Mouse (Mus musculus): ENCODE data around the gene Gnb5. TPM values are rescaled to one million over a fixed set of nuclear protein-coding genes. Genes with fewer than 3 reads are reported as not detected.

The Gnb5 gene
- total RNA-seq, 2 experiments from 2014 or later = 28.0 to 29.9 TPM

- intact Hi-C loops (cut with DNase I) = no loop called here
- no peak for DNase-seq
These were observed 3.1 kb upstream of the Gnb5 start for GRCm38 (mm10) chr9:75303033-75303432.

DNA sequence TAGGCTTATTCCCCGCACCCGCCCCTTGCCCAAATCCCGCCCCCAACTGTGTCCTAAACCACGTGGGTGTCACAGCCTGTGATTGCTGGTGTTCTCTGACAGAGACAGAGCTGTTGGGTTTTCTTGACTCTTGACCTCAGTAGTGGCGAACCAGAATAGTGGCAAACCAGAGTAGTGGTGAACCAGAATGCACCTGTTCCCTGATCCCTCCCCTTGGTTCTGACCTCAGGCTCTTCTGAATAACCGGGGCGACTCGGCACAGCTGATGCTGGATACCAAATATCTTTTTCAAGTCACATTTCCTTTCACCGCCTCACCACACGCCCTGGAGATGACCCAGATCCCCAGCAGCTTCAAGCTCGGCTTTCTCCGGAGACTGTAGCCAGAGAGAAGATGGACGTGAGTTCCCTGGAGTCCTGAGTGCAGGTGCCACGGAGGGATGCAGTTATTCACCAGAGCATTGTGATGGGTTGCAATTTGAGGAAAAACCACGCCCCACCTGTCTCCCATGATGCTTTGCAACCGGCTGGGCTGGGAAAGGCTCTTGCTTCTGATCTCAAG is 2.3 kb upstream of the Gnb5 start:
- no peak for DNase-seq
- intact Hi-C loops (cut with DNase I) = no loop called here

DNA sequence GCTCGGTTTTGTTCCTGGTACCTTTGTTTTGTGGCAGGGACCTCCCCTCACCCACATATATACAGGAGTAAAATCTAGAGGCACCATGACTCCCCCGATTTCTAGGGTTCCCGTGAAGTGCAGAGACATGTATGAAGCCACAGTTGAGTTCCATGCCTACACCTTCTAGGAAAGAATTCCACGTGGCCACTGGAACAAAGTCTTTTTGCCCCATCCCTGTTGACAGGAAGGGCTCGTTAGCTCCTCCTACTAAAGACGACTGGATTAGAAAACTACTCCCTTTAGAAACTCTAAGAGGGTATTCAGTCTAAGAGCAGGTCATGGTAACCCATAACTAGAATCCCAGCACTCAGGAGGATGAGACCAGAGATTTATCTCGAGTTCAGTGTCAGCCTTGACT is 1.8 kb upstream of the Gnb5 start:
- intact Hi-C loops (cut with DNase I) = no loop called here
- DNase-seq = no peak

GRCm38 (mm10) chr9:75307015-75307414 is 927 bp downstream of the Gnb5 start:
- intact Hi-C loops (cut with DNase I) = no loop called here
- no peak for DNase-seq

- intact Hi-C loops (cut with DNase I) = no loop called here
- DNase-seq = no peak
These were observed 2.5 kb downstream of the Gnb5 start for GRCm38 (mm10) chr9:75308621-75309020.

DNA sequence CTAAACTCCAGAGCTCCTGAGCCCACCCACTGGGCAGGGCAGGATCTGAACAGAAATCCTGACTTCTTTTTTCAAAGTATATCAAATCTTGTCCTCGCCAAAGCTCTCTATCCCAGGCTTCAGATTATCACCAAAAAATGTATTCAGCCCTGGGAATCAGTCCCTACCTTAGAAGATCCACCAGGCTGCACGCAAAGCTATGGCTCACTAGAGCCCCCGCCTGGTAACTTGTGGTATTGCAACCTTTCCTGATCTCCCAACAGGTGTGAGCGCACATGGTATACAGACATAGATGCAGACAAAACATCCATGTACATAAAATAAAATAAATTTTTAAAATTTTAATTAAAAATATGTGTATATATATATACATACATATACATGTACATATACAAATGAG is 5.9 kb downstream of the Gnb5 start:
- intact Hi-C loops (cut with DNase I) = no loop called here
- DNase-seq = peak; percentile 76 to 86

DNA sequence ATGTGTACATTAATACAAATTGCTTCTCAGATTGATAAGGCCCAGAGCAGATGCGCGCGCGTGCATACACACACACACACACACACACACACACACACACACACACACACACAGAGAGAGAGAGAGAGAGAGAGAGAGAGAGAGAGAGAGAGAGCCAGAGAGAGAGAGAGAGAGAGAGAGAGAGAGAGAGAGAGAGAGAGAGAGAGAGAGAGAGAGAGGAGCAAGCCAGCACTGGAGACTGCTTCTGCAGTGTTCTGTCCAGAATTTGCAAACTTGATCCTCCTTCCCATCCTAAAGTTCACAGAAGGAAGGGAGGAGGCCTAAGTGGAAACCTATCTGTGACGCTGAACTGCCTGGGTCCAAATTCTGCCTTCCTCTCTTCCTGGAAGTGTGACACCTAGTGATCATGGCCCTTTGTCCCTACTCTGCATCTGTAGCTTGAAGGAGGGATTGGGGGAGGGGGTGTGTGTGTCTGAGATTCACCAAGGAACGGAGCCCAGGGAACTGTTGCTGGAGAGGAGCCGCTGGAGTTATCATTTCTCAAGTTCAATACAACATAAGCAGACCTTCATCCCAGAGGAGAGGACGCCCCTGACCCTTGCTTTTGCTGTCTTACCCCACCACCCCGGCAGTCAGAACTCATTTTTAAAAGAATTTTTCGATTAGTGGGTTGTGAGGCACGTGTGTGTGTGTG is 7.2 kb downstream of the Gnb5 start:
- intact Hi-C loops (cut with DNase I) = no loop called here
- peak in 1 of 2 experiments; percentile 4 for DNase-seq

- intact Hi-C loops (cut with DNase I) = no loop called here
- DNase-seq = peak; percentile 86 to 90
These were observed 7.9 kb downstream of the Gnb5 start for GRCm38 (mm10) chr9:75313832-75314516.

DNA sequence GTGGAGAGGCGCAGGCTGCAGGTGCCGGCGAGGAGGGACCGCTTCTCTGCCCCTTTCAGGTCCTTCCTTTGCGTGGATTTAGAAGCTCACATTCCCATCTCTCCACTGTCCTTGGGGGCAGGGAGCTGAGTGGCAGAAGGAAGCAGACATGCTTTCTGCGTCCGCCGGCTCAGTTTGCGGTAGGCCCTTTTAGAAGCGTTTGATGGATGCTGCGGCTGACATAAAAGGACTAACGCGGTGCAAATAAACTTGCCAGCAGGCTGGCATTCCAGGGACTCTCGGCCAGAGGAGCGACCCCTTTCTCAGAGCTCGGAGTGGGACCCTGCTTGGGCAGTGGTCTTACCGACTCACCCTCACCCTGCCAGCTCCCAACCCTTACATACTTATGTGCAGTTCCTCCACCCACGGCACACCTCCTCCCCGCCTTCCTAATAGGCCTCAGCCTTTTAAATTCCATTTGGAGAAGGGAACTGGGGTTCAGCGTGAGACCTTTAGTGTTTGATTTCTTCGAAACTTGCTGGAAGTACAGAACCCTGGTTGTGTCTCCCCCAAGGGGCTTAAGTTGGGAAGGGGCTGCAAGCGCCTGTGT is 8.5 kb downstream of the Gnb5 start:
- DNase-seq = no peak
- intact Hi-C loops (cut with DNase I) = loop anchor here (5.0 kb wide), 1 partner anchor 128 kb away; the partner anchor contains the start of gene Leo1

DNA sequence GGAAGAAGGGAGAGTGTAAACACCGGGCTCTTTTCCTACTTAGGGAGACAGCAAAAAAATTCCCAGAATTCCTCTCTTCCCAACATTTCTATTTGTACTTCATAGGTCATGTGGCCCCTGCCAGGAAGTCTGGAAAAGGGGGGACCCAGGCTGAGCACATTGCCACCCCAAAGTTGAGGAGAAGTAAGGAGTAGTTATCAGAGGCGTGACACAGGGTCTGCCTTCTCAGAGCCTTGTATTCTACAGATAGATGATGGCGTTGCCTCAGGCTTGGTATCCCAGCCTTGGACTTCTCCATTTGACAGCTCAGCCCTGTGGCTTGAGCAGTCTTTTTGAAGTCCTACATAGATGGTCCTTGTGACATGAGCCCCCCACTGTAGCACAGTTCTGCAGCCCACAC is 9.2 kb downstream of the Gnb5 start:
- no peak for DNase-seq
- intact Hi-C loops (cut with DNase I) = loop anchor here (5.0 kb wide), 1 partner anchor 127 kb away; the partner anchor contains the start of gene Leo1

DNA sequence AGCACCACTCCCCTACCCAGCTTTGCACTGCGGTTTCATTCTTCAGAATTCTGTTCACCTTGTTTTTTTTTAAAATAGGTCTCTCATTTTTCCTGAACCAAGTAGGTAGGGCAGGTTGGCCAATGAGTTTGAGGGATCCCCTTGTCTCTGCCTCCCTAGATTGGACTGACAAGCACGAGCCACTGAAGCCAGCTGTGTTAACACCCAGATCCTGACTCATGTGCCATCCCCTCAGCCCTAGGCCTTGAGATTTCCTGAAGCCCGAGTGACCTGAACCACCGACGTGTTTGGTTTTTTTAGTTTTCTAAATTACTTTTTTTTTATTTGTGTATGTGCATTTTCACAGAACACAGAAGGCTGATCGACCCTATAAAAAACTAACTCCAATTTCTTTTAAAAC is 10.7 kb downstream of the Gnb5 start:
- DNase-seq = no peak
- intact Hi-C loops (cut with DNase I) = loop anchor here (5.0 kb wide), 1 partner anchor 126 kb away; the partner anchor contains the start of gene Leo1

DNA sequence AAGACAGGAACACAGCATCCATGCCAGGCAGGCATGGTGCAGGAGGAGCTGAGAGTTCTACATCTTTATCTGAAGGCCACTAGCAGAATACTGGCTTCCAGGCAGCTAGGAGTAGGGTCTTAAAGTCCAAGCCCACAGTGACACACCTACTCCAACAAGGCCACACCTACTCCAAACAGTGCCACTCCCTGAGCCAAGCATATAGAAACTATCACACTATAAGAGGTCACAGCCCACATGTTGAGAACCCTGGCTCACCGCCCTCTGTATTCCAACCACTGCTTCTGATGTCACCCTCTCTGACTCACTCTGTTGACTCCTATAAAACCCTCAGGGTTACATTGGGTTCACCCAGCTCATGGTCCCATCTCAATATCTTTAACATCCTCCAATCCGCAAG is 12.1 kb downstream of the Gnb5 start:
- intact Hi-C loops (cut with DNase I) = loop anchor here (5.0 kb wide), 1 partner anchor 124 kb away; the partner anchor contains the start of gene Leo1
- DNase-seq = no peak

- intact Hi-C loops (cut with DNase I) = loop anchor here (5.0 kb wide), 1 partner anchor 123 kb away; the partner anchor contains the start of gene Leo1
- no peak for DNase-seq
These were observed 13.3 kb downstream of the Gnb5 start for GRCm38 (mm10) chr9:75319365-75319764.

DNA sequence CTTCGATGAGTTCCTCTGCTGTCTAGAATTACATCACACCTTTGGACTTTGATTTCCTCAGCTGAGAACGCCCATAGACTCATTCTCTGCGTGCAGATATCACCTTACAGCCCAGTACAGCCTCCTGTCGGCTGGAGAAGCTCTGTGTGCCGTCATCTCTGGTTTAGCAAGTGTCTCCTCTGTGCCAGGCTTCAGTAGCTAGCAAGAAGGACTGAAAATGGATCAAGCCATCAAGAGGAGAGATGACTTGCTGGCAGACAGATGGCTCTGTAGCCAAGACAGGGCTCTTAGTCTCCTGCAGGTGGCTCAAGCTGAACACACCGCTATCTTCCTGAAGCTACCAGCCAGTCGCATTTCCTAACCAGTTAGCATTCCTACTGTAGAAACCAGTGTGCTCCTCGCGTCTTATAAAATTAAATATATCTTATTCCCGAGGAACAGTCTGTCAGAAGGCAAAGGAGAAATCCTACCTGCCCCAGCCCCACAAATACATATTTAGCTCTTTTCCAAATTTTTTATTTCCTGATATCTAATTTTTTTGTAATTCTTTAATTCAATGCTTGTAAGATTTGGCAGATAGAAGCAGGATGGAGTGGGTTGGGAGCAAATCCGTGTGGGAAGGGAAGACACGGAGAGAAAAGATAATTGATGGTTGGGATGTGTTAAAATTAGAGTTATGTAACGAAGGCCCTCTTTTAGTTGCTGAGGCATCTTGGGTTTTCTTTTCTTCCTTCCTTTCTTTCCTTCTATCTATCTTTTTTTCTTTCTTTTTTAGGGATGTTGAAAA is 16.2 kb downstream of the Gnb5 start:
- intact Hi-C loops (cut with DNase I) = no loop called here
- no peak for DNase-seq

DNA sequence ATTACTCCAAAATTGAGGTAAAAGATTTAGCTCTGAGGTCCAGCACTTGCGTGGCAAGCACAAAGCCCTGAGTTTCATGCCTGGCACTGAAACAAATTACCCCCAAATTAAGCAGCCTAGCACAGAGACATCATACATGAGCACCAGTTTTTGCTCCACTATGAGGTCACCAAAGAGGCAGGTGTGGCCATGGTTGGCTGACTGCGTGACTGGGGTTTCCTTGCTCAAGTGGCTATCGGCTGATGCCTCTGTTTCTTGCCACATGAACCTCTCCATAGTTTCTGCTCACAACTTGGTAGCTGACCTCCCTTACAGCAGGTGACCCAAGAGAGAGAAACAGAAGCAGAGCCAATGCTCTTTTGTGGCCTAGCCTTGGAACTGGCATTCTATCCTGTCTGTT is 22.0 kb downstream of the Gnb5 start:
- no peak for DNase-seq
- intact Hi-C loops (cut with DNase I) = no loop called here

GRCm38 (mm10) chr9:75330821-75331220 is 24.7 kb downstream of the Gnb5 start:
- intact Hi-C loops (cut with DNase I) = no loop called here
- DNase-seq = no peak

GRCm38 (mm10) chr9:75334440-75334839 is 28.4 kb downstream of the Gnb5 start:
- DNase-seq = no peak
- intact Hi-C loops (cut with DNase I) = no loop called here

DNA sequence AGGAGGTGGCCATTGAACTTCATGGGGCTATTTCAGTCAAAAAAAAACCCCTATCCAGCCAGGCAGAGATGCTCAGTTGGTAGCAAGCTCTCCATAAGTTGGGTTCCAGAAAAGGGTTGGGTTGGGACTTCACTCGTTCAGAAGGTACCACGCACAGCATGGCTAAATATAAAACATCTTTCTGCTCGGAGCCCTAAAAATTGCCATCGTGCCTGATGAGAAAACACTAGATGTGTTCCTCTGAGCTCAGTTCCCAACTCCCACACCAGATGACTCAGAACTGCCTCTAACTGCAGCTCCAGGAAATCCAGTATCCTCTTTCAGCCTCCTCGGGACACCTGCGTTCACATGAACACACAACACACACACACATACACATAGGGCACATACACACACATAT is 31.9 kb downstream of the Gnb5 start:
- DNase-seq = no peak
- intact Hi-C loops (cut with DNase I) = no loop called here

GRCm38 (mm10) chr9:75342433-75342832 is 36.3 kb downstream of the Gnb5 start:
- no peak for DNase-seq
- intact Hi-C loops (cut with DNase I) = no loop called here

DNA sequence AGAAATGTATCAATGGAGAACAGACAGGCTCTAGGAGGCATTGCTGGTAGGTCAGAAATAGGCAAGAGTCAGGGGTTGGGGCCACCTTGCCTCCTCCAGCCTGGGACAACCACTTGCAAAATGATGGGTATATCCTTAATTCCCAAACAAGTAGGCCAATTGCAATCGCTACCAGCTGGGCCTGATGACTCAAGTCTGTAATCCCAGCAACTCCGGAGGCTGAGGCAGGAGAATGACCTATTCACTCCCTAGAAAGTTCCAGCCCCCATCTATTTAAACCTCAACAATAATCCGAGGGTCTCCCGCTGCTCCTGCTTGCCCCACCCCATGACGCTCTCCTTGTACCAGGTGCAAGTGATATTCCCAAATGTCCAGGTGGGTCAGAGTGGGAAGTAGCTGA is 41.4 kb downstream of the Gnb5 start, which contains the start of gene Bcl2l10:
Gene Bcl2l10 (plus strand): TSS at position 301 of the 400 bp plus-strand sequence.
- no peak for DNase-seq
- intact Hi-C loops (cut with DNase I) = no loop called here

Data from heart, postnatal 14 days (tissue).